Mouse (Mus musculus): ENCODE measurements around the gene Mgat4b. TPM values are rescaled to one million over a fixed set of nuclear protein-coding genes. Genes with fewer than 3 reads are reported as not detected.

Gene Mgat4b
- polyA plus RNA-seq, 1 experiment from 2014 or later: 17.1 TPM

Small RNAs within 50 kb of the gene (microRNA-seq; reads per million reads assigned to microRNA genes)
- gene Mir6919: not detected

Other genes starting within 250 kb of the Mgat4b start
- 85.6 and 88.8 TPM in 2 replicates for gene Rnf130, start 185.5 kb upstream of the Mgat4b start, polyA plus RNA-seq (2015; fragmentation: Nextera tagmentation; extraction: Ambion mirVana)
- gene Tbc1d9b, start 79.5 kb upstream of the Mgat4b start, polyA plus RNA-seq (2015; fragmentation: Nextera tagmentation; extraction: Ambion mirVana): 44.9 and 46.6 TPM in 2 replicates
- 18.0 and 18.7 TPM in 2 replicates for gene Mrnip, start 36.4 kb upstream of the Mgat4b start, polyA plus RNA-seq (2015; fragmentation: Nextera tagmentation; extraction: Ambion mirVana)
- 214 TPM in 2 replicates for gene Sqstm1, start 63 bp upstream of the Mgat4b start, polyA plus RNA-seq (2015; fragmentation: Nextera tagmentation; extraction: Ambion mirVana)
- gene Ltc4s, start 27.7 kb downstream of the Mgat4b start, polyA plus RNA-seq (2015; fragmentation: Nextera tagmentation; extraction: Ambion mirVana): 0.79 and 1.3 TPM in 2 replicates
- 7.5 and 8.1 TPM in 2 replicates for gene Maml1, start 81.4 kb downstream of the Mgat4b start, polyA plus RNA-seq (2015; fragmentation: Nextera tagmentation; extraction: Ambion mirVana)
- 311 and 331 TPM in 2 replicates for gene Canx, start 114.8 kb downstream of the Mgat4b start, polyA plus RNA-seq (2015; fragmentation: Nextera tagmentation; extraction: Ambion mirVana)
- 0.38 and 0.79 TPM in 2 replicates for gene Cby3, start 143.6 kb downstream of the Mgat4b start, polyA plus RNA-seq (2015; fragmentation: Nextera tagmentation; extraction: Ambion mirVana)
- gene Hnrnph1, start 166.1 kb downstream of the Mgat4b start, polyA plus RNA-seq (2015; fragmentation: Nextera tagmentation; extraction: Ambion mirVana): 572 and 577 TPM in 2 replicates
- gene Rufy1, start 220.2 kb downstream of the Mgat4b start, polyA plus RNA-seq (2015; fragmentation: Nextera tagmentation; extraction: Ambion mirVana): 22.8 and 27.9 TPM in 2 replicates